Mouse (Mus musculus) T-helper 2 cell (primary cell): Measurements from ENCODE around the gene Scly.

Experiments
- in situ Hi-C: fragments of 300-600 bp; cut with MboI, MseI; formaldehyde crosslinking; loops from one replicate; pipeline ENCODE4 v1.15.1; 2025; ENCODE audit warnings: high pct_unique_total_duplicates

Gene Scly

GRCm38 (mm10) chr1:91297799-91298744, at the start of gene Scly:
Scly (plus strand) TSS chr1:91298338.
- in situ Hi-C loops = loop anchor here (5.0 kb wide), 1 partner anchor 46 kb away; the partner anchor contains the start of gene Ube2f

GRCm38 (mm10) chr1:91248970-91249369, 49.2 kb upstream of the Scly start:
- in situ Hi-C loops = no loop called here

GRCm38 (mm10) chr1:91249564-91250414, 48.3 kb upstream of the Scly start, which contains the start of gene Ube2f:
Ube2f (plus strand) TSS chr1:91250304.
- in situ Hi-C loops = loop anchor here (5.0 to 10.0 kb wide), 3 partner anchors 48 to 195 kb away; partner anchors contain the start of gene Scly

- in situ Hi-C loops = loop anchor here (5.0 to 10.0 kb wide), 3 partner anchors 47 to 196 kb away; partner anchors contain the start of gene Scly
These were observed 47.6 kb upstream of the Scly start for GRCm38 (mm10) chr1:91250415-91251147.

- in situ Hi-C loops = loop anchor here (5.0 to 10.0 kb wide), 3 partner anchors 46 to 196 kb away; partner anchors contain the start of gene Scly
These were observed 46.9 kb upstream of the Scly start for GRCm38 (mm10) chr1:91251148-91251650.

GRCm38 (mm10) chr1:91251927-91252326, 46.2 kb upstream of the Scly start:
- in situ Hi-C loops = loop anchor here (5.0 to 10.0 kb wide), 3 partner anchors 45 to 197 kb away; partner anchors contain the start of gene Scly

- in situ Hi-C loops = loop anchor here (5.0 to 10.0 kb wide), 2 partner anchors 166 to 203 kb away; no protein-coding TSS in a partner anchor
These were observed 40.2 kb upstream of the Scly start for GRCm38 (mm10) chr1:91257918-91258317.

GRCm38 (mm10) chr1:91259794-91260193, 38.3 kb upstream of the Scly start:
- in situ Hi-C loops = loop anchor here (5.0 to 10.0 kb wide), 2 partner anchors 167 to 205 kb away; no protein-coding TSS in a partner anchor

GRCm38 (mm10) chr1:91262508-91262907, 35.6 kb upstream of the Scly start:
- in situ Hi-C loops = no loop called here

- in situ Hi-C loops = no loop called here
These were observed 25.9 kb upstream of the Scly start for GRCm38 (mm10) chr1:91272260-91272659.

GRCm38 (mm10) chr1:91276581-91276980, 21.6 kb upstream of the Scly start:
- in situ Hi-C loops = no loop called here

GRCm38 (mm10) chr1:91277480-91277879, 20.7 kb upstream of the Scly start:
- in situ Hi-C loops = no loop called here

GRCm38 (mm10) chr1:91278410-91279119, 19.6 kb upstream of the Scly start:
- in situ Hi-C loops = no loop called here

GRCm38 (mm10) chr1:91279126-91279525, 19.0 kb upstream of the Scly start:
- in situ Hi-C loops = no loop called here

- in situ Hi-C loops = no loop called here
These were observed 15.6 kb upstream of the Scly start for GRCm38 (mm10) chr1:91282582-91282981.

- in situ Hi-C loops = no loop called here
These were observed 8.8 kb upstream of the Scly start for GRCm38 (mm10) chr1:91289375-91289774.

GRCm38 (mm10) chr1:91292101-91292825, 5.9 kb upstream of the Scly start:
- in situ Hi-C loops = no loop called here

GRCm38 (mm10) chr1:91295544-91295943, 2.6 kb upstream of the Scly start:
- in situ Hi-C loops = loop anchor here (5.0 kb wide), 1 partner anchor 43 kb away; the partner anchor contains the start of gene Ube2f
